Mouse (Mus musculus) intestine, embryonic 14.5 days (tissue): ENCODE results near the gene Gtf2h4. TPM values are rescaled to one million over a fixed set of nuclear protein-coding genes. Genes with fewer than 3 reads are reported as not detected.

Source experiments
- ATAC-seq: fragments of 200-750 bp; cut with Nextera tagmentation; replicated peaks from 2 replicates; pipeline ENCODE4 v1.8.0; 2017; ENCODE audit warnings: low read depth, moderate number of reproducible peaks, moderate TSS enrichment, moderate library complexity; ENCODE audit not compliant: low FRiP score, low TSS enrichment
- DNase-seq: peaks from one replicate; pipeline ENCODE4 v3.0.0-alpha.2; 2018; ENCODE audit warnings: low spot score
- H3K27ac ChIP-seq: fragments of 300-500 bp; sonication (generic); 2 replicates; pipeline ENCODE4 v1.5.1; 2014; ENCODE audit warnings: low read depth, mild to moderate bottlenecking, control low read depth
- H3K27me3 ChIP-seq: fragments of 300-500 bp; sonication (generic); replicated peaks from 2 replicates; pipeline ENCODE4 v1.6.1; 2014; ENCODE audit warnings: low read length, control low read depth; ENCODE audit not compliant: control insufficient read depth, insufficient read depth
- H3K36me3 ChIP-seq: fragments of 300-500 bp; sonication (generic); 2 replicates; pipeline ENCODE4 v1.6.1; 2014; ENCODE audit warnings: low read length, control low read depth; ENCODE audit not compliant: control insufficient read depth, insufficient read depth
- H3K4me1 ChIP-seq: fragments of 300-500 bp; sonication (generic); replicated peaks from 2 replicates; pipeline ENCODE4 v1.6.1; 2014; ENCODE audit warnings: low read length, control low read depth, mixed read lengths; ENCODE audit not compliant: control insufficient read depth, insufficient read depth
- H3K4me2 ChIP-seq: fragments of 300-500 bp; sonication (generic); 2 replicates; pipeline ENCODE4 v1.6.1; 2014; ENCODE audit warnings: low read length
- H3K4me3 ChIP-seq: fragments of 300-500 bp; sonication (generic); 2 replicates; pipeline ENCODE4 v1.5.1; 2014; ENCODE audit warnings: low read depth, low read length, control low read depth, mixed read lengths
- H3K9ac ChIP-seq: fragments of 300-500 bp; sonication (generic); 2 replicates; pipeline ENCODE4 v1.6.1; 2014; ENCODE audit warnings: mild to moderate bottlenecking, low read length
- H3K9me3 ChIP-seq: fragments of 300-500 bp; sonication (generic); 2 replicates; pipeline ENCODE4 v1.6.1; 2016; ENCODE audit warnings: low read length, control low read depth; ENCODE audit not compliant: control insufficient read depth
- WGBS: fragments of 180-500 bp; shearing (Covaris S2); extraction: QIAGEN DNeasy Blood & Tissue Kit; methylation state at CpG from one replicate; pipeline ENCODE4 v1.1.7; 2014; 5-methylcytosine and 5-hydroxymethylcytosine counted together
- polyA plus RNA-seq: library from polyadenylated mRNA; unstranded; fragments of >200 nt; fragmentation: Nextera tagmentation; extraction: Ambion mirVana; gene quantifications from 2 replicates; pipeline ENCODE4 v1.2.1, GENCODE M21; 2014

Gtf2h4 gene
- polyA plus RNA-seq, 1 experiment from 2014 or later, result 47.2 TPM

DNA sequence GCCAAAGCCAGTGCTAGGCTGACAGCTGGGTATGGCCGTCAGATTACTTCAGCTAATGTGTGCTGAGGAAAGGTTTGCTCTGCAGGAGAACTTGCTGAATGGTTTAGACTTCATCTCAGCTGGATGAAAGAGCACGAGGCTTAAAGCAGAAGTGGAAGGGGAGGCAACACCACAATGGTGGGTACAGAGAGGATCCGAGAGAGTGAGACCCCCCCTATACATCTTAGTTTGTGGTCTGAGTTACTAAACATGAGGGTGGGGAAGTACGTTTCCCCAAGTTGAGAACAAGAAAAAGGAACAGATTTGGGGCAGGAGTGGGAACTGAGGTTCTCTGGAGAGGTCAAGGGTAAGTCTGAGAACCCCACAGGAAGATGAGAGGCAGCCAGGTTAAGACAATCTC is 18.8 kb upstream of the Gtf2h4 start:
- Histone ChIP-seq H3K4me1 (peaks cover 8% of the 10 kb centered on the region), H3K4me2 (no peak overlapping the region), H3K9me3 (peaks cover 4% of the 10 kb centered on the region; the same call in 1 of the 2 replicates), H3K36me3 (peaks cover 72% of the 10 kb centered on the region), H3K4me3 (no peak overlapping the region), H3K9ac (no peak overlapping the region), H3K27ac (no peak overlapping the region), H3K27me3 (no peaks in the 10 kb centered on the region)
- 82% methylated on average over 4 of the region's 4 CpGs for WGBS
- ATAC-seq (no peak), DNase-seq (no peak)

DNA sequence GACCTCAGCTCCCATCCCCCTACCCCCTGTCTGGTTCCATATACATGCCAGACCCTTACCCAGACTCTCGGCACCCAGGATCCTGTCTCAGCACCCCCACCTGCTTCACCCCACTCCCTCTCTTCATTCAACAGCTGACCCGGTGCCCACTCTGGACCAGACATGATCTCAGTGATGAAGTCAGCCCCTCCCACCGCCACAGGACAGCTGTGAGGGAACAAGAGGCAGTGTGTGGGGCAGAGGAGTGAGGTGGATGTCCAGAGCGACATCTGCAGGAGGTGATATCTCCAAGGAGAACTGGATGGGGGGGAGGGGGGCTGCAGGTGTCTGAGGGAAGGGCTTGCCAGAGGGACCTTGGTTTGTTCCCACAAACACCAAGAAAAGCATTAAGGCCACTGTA is 18.3 kb upstream of the Gtf2h4 start:
- no peak overlapping the region for H3K27ac ChIP-seq
- no peak overlapping the region for H3K9ac ChIP-seq
- no peaks in the 10 kb centered on the region for H3K27me3 ChIP-seq
- peaks cover 4% of the 10 kb centered on the region; the same call in 1 of the 2 replicates for H3K9me3 ChIP-seq
- H3K4me1 ChIP-seq, result peaks cover 2% of the 10 kb centered on the region; the same call in 1 of the 2 replicates
- peaks cover 77% of the 10 kb centered on the region for H3K36me3 ChIP-seq
- DNase-seq (no peak), ATAC-seq (no peak)
- WGBS, result 85% methylated on average over 4 of the region's 4 CpGs
- no peak overlapping the region for H3K4me2 ChIP-seq
- no peak overlapping the region for H3K4me3 ChIP-seq

DNA sequence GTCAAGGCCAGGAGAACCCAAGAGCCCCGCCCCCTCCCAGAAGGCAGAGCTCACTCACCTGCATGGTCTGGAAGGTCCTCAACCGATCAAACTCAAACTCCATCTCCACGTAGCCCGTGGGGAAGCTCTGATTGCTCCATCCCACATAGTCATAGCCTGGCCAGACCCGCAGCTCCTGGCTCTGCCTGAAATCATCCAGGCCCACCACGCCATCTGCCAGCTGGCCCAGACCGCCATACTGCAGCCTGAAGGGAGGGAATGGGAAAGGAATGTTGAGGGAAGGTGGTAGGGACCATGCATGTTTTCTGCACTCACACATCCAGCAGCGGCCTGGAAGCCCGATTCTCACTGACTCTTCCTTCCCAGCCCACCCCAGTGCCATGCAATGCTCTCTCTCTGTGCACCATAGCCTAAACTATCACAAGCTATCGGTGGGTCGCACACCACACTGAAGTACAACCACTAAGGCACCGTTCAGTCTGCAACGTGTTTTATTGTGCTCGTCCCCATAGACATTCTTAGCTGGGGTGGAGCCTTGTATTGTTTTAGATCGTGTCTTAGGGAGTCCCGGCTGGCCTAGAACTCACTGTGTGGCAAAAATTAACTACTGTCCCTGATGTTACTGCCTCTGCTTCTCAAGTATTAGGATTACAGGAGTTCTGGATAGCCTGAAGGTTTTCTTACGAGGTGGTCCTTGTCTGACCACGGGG is 16.6 kb upstream of the Gtf2h4 start:
- H3K27ac ChIP-seq, result no peak overlapping the region
- peaks cover 90% of the 10 kb centered on the region for H3K36me3 ChIP-seq
- no peak overlapping the region for H3K4me3 ChIP-seq
- no peak overlapping the region for H3K4me2 ChIP-seq
- no peaks in the 10 kb centered on the region for H3K9me3 ChIP-seq
- no peaks in the 10 kb centered on the region for H3K27me3 ChIP-seq
- no peak overlapping the region for H3K9ac ChIP-seq
- 90% methylated on average over 18 of the region's 18 CpGs for WGBS
- DNase-seq (no peak), ATAC-seq (no peak)
- H3K4me1 ChIP-seq, result no peaks in the 10 kb centered on the region

DNA sequence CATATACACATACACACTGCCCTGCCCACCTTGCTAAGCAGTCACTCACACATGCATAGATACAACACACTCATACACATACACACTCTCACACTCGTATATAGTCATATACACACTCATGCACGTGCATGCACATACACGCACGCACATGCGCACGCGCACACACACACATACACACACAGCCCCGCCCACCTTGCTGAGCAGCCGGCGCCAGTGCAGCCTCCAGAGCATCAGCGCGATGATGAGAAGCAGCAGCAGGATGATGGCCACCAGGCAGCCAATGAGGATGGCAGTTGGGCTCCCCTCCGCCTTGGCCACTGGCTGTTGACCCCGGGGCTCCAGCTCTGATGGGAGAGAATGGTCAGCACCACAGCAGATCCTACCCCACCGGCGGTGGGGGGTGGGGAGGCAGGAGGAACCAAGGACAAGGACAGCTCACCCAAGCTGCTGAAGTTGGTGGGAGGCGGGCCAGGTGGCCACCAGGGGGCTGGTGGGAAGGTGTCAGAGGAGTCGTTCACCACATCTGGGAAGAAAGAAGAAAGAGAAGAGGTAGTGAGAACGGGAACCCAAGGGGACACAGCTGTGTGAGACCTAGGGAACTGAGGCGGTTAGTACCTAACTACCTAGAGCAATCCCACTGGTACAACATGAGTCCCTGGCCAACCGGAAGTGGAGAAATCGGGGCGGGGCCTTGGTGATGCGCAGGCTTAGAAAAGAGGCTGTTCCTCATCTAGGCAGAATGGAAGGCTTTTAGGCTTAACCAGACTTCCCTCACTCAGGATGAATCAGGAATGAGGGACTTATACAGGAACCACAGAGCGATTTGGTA is 15.0 kb upstream of the Gtf2h4 start:
- no peaks in the 10 kb centered on the region for H3K27me3 ChIP-seq
- no peaks in the 10 kb centered on the region for H3K4me1 ChIP-seq
- H3K9me3 ChIP-seq, result no peaks in the 10 kb centered on the region
- no peak for ATAC-seq
- no peak overlapping the region for H3K4me2 ChIP-seq
- H3K9ac ChIP-seq, result no peak overlapping the region
- no peak overlapping the region for H3K27ac ChIP-seq
- no peak for DNase-seq
- 79% methylated on average over 25 of the region's 25 CpGs for WGBS
- H3K4me3 ChIP-seq, result no peak overlapping the region
- peaks cover 100% of the 10 kb centered on the region for H3K36me3 ChIP-seq

DNA sequence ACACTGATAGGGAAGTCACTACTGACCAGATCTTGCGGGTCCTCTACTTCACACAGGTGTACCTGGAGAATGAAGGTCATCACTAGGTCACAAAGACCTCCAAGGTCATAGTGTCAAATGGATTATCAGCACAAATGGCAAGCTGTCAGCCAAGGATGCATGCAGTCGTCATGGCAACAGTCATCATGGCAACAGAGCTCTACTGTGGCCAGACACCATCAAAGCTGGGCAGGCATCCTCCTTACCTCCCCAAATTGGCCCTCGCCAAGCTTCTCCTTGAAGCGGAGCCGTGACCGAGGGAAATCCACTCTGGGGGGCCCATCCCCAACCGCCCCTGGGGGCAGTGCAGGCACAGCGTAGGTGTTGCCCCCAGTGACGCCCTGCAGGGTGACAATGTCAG is 11.5 kb upstream of the Gtf2h4 start:
- 77% methylated on average over 9 of the region's 9 CpGs for WGBS
- no peak overlapping the region for H3K27ac ChIP-seq
- no peak for ATAC-seq
- H3K4me3 ChIP-seq, result no peak overlapping the region
- peaks cover 95% of the 10 kb centered on the region for H3K36me3 ChIP-seq
- no peaks in the 10 kb centered on the region for H3K27me3 ChIP-seq
- H3K4me2 ChIP-seq, result no peak overlapping the region
- no peaks in the 10 kb centered on the region for H3K9me3 ChIP-seq
- H3K4me1 ChIP-seq, result no peaks in the 10 kb centered on the region
- no peak for DNase-seq
- no peak overlapping the region for H3K9ac ChIP-seq

DNA sequence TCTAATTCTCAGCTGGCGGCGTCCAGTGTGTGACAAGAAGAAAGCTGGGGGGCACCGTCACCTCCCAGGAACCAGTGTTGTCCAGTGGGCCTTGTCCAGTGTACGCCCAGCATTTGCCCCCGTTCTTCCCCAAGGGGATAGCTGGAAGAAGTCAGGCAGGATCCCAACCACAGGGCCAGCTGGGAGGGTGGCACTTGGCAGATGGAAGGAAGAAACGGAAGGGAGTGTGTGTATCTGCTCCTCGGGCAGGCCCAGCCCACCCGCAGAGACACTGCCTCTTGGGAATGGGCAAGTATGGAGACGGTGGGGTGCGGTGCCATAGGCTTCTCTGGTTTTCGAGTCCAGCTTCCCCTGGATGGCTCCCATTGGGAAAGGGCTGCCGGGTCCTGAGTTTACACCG is 8.4 kb upstream of the Gtf2h4 start:
- H3K9me3 ChIP-seq, result no peaks in the 10 kb centered on the region
- H3K27me3 ChIP-seq, result no peaks in the 10 kb centered on the region

DNA sequence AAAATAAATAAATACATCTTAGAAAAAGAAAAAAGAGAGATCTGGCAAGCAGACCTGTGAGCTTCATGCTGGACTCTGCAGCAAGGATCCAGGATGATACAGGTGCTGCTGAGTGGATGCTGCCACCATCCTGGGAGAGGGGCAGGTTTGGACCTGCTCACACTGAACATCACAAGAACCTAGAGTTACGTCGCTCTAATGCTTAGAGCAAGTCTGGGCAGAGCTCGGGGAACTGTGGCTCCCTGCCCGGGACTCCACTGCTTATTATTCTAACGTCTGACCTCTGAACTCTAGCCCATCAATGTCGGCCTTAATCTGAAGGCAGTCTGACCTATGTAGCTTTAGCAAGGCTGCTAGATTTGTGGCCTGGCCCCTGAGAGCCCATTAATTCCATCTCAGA is 7.1 kb upstream of the Gtf2h4 start:
- WGBS, result 35% methylated on average over 6 of the region's 6 CpGs
- H3K9me3 ChIP-seq, result no peaks in the 10 kb centered on the region
- DNase-seq, result no peak
- peaks cover 50% of the 10 kb centered on the region for H3K36me3 ChIP-seq
- H3K27ac ChIP-seq, result no peak overlapping the region
- no peak overlapping the region for H3K4me3 ChIP-seq
- H3K9ac ChIP-seq, result no peak overlapping the region
- H3K4me1 ChIP-seq, result no peaks in the 10 kb centered on the region
- ATAC-seq, result no peak
- H3K27me3 ChIP-seq, result no peaks in the 10 kb centered on the region
- H3K4me2 ChIP-seq, result no peak overlapping the region

More for the DNA sequence above, 8.4 kb upstream of the Gtf2h4 start:
- no peak overlapping the region for H3K4me3 ChIP-seq
- no peak overlapping the region for H3K4me2 ChIP-seq
- H3K9ac ChIP-seq, result no peak overlapping the region
- no peaks in the 10 kb centered on the region for H3K4me1 ChIP-seq
- H3K27ac ChIP-seq, result no peak overlapping the region
- peaks cover 64% of the 10 kb centered on the region for H3K36me3 ChIP-seq
- 88% methylated on average over 13 of the region's 13 CpGs for WGBS
- DNase-seq (no peak), ATAC-seq (no peak)

DNA sequence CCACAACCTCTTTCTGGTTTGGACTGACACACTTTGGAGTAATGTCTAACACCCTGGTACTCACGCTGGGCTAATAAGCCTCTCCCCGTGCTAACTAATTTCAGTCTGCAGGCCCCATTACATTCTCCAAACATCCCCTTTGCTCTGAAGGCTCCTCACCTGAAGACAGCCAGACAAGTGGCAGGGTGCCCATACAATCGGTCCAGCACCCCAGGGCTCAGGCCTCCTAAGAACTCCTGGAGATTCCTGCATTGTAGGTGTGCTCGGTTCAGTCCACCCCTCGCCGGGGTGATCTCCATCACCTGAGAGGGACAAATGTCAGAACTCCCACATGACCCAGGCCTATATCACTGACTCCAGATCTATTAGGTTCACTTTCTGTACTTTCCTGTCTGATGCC is 1.0 kb downstream of the Gtf2h4 start:
- Histone ChIP-seq H3K9me3 (no peaks in the 10 kb centered on the region), H3K4me1 (peaks cover 12% of the 10 kb centered on the region), H3K4me2 (peak overlapping the region; percentile 67), H3K9ac (no peak overlapping the region), H3K27ac (no peak overlapping the region), H3K27me3 (no peaks in the 10 kb centered on the region), H3K4me3 (no peak overlapping the region), H3K36me3 (peaks cover 25% of the 10 kb centered on the region)
- no peak for ATAC-seq
- WGBS, result 86% methylated on average over 6 of the region's 6 CpGs
- DNase-seq, result no peak
